Mouse (Mus musculus) mammary gland, adult 2 months (tissue): ENCODE measurements around the gene Lmntd2. TPM values are rescaled to one million over a fixed set of nuclear protein-coding genes. Genes with fewer than 3 reads are reported as not detected.

Source experiments
- polyA plus RNA-seq: library from polyadenylated mRNA; depleted of rRNA; stranded (reverse); fragments of >200 nt; gene quantifications from 2 replicates; pipeline ENCODE4 v1.2.3, GENCODE M21; 2012; ENCODE audit warnings: low replicate concordance; rRNA removed

Gene Lmntd2
- polyA plus RNA-seq = 4.3 and 5.2 TPM in 2 replicates

GRCm38 (mm10) chr7:141213605-141214235 is at the start of gene Lmntd2:
Gene Lmntd2 (minus strand): TSS chr7:141214080.

DNA sequence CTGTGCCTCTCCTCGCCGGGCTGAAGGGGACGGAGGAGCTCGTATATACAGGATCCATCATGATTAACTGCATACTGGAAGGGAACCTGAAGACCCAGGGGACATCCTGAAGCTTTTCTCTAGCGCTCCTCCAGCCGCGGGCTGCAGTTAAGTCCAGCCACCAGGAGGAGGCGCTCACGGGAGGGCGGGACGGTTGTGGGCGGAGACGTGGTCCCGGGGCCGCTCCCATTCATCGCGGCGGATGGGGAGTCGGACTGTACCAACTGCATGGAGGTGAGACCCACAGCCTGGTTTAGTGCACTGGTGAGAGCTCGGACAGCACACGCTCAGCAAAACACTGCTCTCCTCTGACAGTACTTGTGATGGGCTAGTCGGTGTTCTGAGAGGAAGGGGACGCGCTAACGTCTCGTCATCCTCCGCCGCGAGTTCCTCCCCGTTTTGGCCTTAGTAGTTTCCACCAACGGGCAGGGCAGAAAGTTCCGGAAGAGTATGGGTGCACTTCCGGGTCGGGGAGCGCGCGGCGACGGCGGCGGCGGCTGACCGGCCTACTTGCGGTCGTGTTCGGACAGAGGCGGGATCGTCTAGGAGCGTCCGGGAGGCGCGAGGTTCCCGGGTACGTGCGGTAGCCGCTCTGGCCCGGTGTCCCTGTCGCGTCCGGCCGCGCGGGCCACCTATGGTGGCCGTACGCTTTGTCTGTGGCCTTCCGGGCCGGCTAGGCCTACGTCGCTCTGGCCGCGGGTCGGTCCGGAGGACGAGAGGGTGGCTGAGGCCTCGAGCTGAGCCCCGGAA is 14.6 kb upstream of the Lmntd2 start, which contains the start of gene Phrf1:
Gene Phrf1 (plus strand): TSS at position 506 of the 789 bp plus-strand sequence.

GRCm38 (mm10) chr7:141215101-141215879 is 1.4 kb upstream of the Lmntd2 start, which contains the start of gene Rassf7:
Gene Rassf7 (plus strand): TSS chr7:141215860.

GRCm38 (mm10) chr7:141193948-141194347 is 19.9 kb downstream of the Lmntd2 start, which contains the start of the genes Hras and Lrrc56:
Gene Hras (minus strand): TSS chr7:141194005.
Gene Lrrc56 (plus strand): TSS chr7:141194157.

DNA sequence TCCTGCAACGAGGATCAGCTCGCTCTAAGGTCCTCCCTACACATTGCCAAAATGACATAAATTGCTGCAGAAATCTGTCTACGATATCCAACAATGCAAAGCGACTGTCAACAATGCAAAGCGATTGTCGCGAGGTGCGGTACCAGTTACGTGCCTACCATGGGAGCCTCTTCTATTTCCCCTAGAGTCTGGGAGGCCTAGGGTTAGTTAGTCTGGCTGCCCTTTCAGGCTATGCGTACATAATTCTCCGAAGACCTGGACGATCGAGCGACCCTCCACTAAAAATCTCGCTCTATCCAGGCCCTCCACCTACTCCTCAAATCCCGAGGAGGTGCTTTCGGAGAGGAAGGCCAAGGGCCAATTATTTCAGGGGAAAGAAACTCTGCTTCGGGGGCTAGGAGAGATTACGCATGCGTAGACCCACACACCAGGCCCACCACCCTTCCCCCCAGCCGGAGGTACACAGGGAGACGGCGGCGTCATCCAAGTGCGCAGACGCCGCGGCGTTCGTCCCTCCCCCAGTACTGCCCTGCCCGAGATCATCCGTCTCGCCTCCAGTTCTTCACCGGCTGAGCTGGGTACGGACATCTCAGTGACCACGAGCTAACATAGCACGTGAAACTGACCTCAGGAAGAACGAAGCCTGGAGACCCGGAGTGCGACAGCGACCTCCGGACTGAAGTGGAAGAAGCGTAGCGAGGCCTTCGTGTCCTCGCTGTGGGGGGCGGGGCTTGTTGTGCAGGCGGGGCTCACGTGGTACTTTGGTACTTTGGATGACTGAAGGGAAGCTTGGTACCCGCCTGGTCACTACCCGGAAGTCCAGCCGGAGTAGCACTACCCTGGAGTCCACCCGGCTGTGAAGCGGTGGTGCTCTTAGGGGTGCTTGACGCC is 41.5 kb downstream of the Lmntd2 start, which contains the start of gene Rnh1:
Gene Rnh1 (minus strand): TSS at position 742 of the 891 bp plus-strand sequence.

Other genes with a start within 250 kb of the Lmntd2 start
- 132 and 165 TPM in 2 replicates for gene Ifitm1, start 246.9 kb downstream of the Lmntd2 start, polyA plus RNA-seq
- gene Ifitm3, start 203.3 kb downstream of the Lmntd2 start, polyA plus RNA-seq = 410 and 816 TPM in 2 replicates
- 10.7 and 37.4 TPM in 2 replicates for gene Ifitm6, start 196.2 kb downstream of the Lmntd2 start, polyA plus RNA-seq
- gene Gm17387, start 184.9 kb downstream of the Lmntd2 start, polyA plus RNA-seq = not detected in 2 replicates
- gene B4galnt4, start 153.0 kb downstream of the Lmntd2 start, polyA plus RNA-seq = 1.0 and 2.5 TPM in 2 replicates
- gene Pkp3, start 135.9 kb downstream of the Lmntd2 start, polyA plus RNA-seq = 30.8 and 48.9 TPM in 2 replicates
- 30.1 and 44.1 TPM in 2 replicates for gene Sigirr, start 113.5 kb downstream of the Lmntd2 start, polyA plus RNA-seq
- gene Ano9, start 96.3 kb downstream of the Lmntd2 start, polyA plus RNA-seq = 5.8 and 21.4 TPM in 2 replicates
- 33.0 and 42.5 TPM in 2 replicates for gene Ptdss2, start 91.7 kb downstream of the Lmntd2 start, polyA plus RNA-seq
- 122 and 142 TPM in 2 replicates for gene Rnh1, start 41.2 kb downstream of the Lmntd2 start, polyA plus RNA-seq
- gene Hras, start 20.1 kb downstream of the Lmntd2 start, polyA plus RNA-seq = 52.0 and 63.9 TPM in 2 replicates
- gene Lrrc56, start 19.9 kb downstream of the Lmntd2 start, polyA plus RNA-seq = 7.7 and 9.8 TPM in 2 replicates
- gene Rassf7, start 1.8 kb upstream of the Lmntd2 start, polyA plus RNA-seq = 20.0 and 26.7 TPM in 2 replicates
- gene Phrf1, start 14.7 kb upstream of the Lmntd2 start, polyA plus RNA-seq = 14.1 and 24.6 TPM in 2 replicates
- gene Irf7, start 52.4 kb upstream of the Lmntd2 start, polyA plus RNA-seq = 98.3 and 195 TPM in 2 replicates
- gene Cdhr5, start 62.7 kb upstream of the Lmntd2 start, polyA plus RNA-seq = 0.17 and 0.99 TPM in 2 replicates
- 0.83 and 3.3 TPM in 2 replicates for gene Sct, start 65.1 kb upstream of the Lmntd2 start, polyA plus RNA-seq
- gene Drd4, start 77.9 kb upstream of the Lmntd2 start, polyA plus RNA-seq = 0.06 TPM in 1 of 2 replicates, not detected in the other
- gene Deaf1, start 113.6 kb upstream of the Lmntd2 start, polyA plus RNA-seq = 19.0 and 23.7 TPM in 2 replicates
- gene Tmem80, start 113.7 kb upstream of the Lmntd2 start, polyA plus RNA-seq = 44.4 and 63.2 TPM in 2 replicates
- 38.9 and 52.4 TPM in 2 replicates for gene Eps8l2, start 124.8 kb upstream of the Lmntd2 start, polyA plus RNA-seq
- gene Taldo1, start 178.1 kb upstream of the Lmntd2 start, polyA plus RNA-seq = 360 and 366 TPM in 2 replicates
- gene Gatd1, start 200.1 kb upstream of the Lmntd2 start, polyA plus RNA-seq = 67.3 and 68.4 TPM in 2 replicates
- gene Cend1, start 215.4 kb upstream of the Lmntd2 start, polyA plus RNA-seq = 0.35 and 0.57 TPM in 2 replicates
- 171 and 174 TPM in 2 replicates for gene Slc25a22, start 223.8 kb upstream of the Lmntd2 start, polyA plus RNA-seq
- 13.3 and 19.4 TPM in 2 replicates for gene Pidd1, start 229.9 kb upstream of the Lmntd2 start, polyA plus RNA-seq
- gene Rplp2, start 233.3 kb upstream of the Lmntd2 start, polyA plus RNA-seq = 451 and 651 TPM in 2 replicates
- gene Pnpla2, start 241.1 kb upstream of the Lmntd2 start, polyA plus RNA-seq = 2,420 and 2,700 TPM in 2 replicates
- 66.3 and 119 TPM in 2 replicates for gene Cracr2b, start 247.0 kb upstream of the Lmntd2 start, polyA plus RNA-seq